Mouse (Mus musculus) retina, adult 2 months (tissue): Measurements from ENCODE around the gene Gm4340.
"Not testable (repeated sequence)": the region's sequence is repeated elsewhere in the genome, so short reads cannot be mapped to it uniquely, and the experiment has no call there.

Source experiments
- DNase-seq: peaks from one replicate; pipeline ENCODE4 v3.0.0-alpha.2; 2012; ENCODE audit warnings: low read depth, low spot score

Gene Gm4340

GRCm38 (mm10) chr10:104193742-104194141, at the start of gene Gm4340:
Gene Gm4340, plus strand, starts transcription at chr10:104194042.
- not testable (repeated sequence) for DNase-seq

- DNase-seq = not testable (repeated sequence)
Observed at GRCm38 (mm10) chr10:104151197-104151596, 42.6 kb upstream of the Gm4340 start, which contains the start of gene Gm6763. Gene Gm6763, plus strand, starts transcription at chr10:104151497.

- DNase-seq = not testable (repeated sequence)
Observed at GRCm38 (mm10) chr10:104159706-104160105, 34.1 kb upstream of the Gm4340 start, which contains the start of gene Gm8764. Gene Gm8764, plus strand, starts transcription at chr10:104160006.

- not testable (repeated sequence) for DNase-seq
Observed at GRCm38 (mm10) chr10:104168215-104168614, 25.6 kb upstream of the Gm4340 start, which contains the start of gene Gm21304. Gene Gm21304, plus strand, starts transcription at chr10:104168515.

- not testable (repeated sequence) for DNase-seq
Observed at GRCm38 (mm10) chr10:104176724-104177123, 17.1 kb upstream of the Gm4340 start, which contains the start of gene Gm21312. Gene Gm21312, plus strand, starts transcription at chr10:104177024.

- DNase-seq = not testable (repeated sequence)
Observed at GRCm38 (mm10) chr10:104185233-104185632, 8.6 kb upstream of the Gm4340 start, which contains the start of gene Gm20765. Gene Gm20765, plus strand, starts transcription at chr10:104185533.

GRCm38 (mm10) chr10:104209655-104210054, 15.8 kb downstream of the Gm4340 start:
- DNase-seq = no peak

- DNase-seq = no peak
Observed at GRCm38 (mm10) chr10:104210268-104210990, 16.6 kb downstream of the Gm4340 start.

GRCm38 (mm10) chr10:104214527-104214926, 20.7 kb downstream of the Gm4340 start:
- no peak for DNase-seq

GRCm38 (mm10) chr10:104220303-104221021, 26.6 kb downstream of the Gm4340 start:
- no peak for DNase-seq
